Mouse (Mus musculus): Measurements from ENCODE around the gene Kcna1. TPM values are rescaled to one million over a fixed set of nuclear protein-coding genes. Genes with fewer than 3 reads are reported as not detected.

The Kcna1 gene
- total and polyA plus RNA-seq, 2 experiments from 2014 or later = 7.9 to 9.4 TPM

GRCm38 (mm10) chr6:126657646-126658394 is 11.6 kb upstream of the Kcna1 start:
- DNase-seq (ENCODE audit: low spot score) (no peak), ATAC-seq (no peak)
- H3K4me3 ChIP-seq (ENCODE audit: low read length) = no peak overlapping the region
- H3K4me1 ChIP-seq (ENCODE audit: insufficient read depth, low read length) = no peaks in the 10 kb centered on the region
- H3K27ac ChIP-seq = no peak overlapping the region
- H3K36me3 ChIP-seq (ENCODE audit: insufficient read depth, low read length) = no peaks in the 10 kb centered on the region
- H3K4me2 ChIP-seq (ENCODE audit: low read depth, low read length) = no peak overlapping the region
- no peaks in the 10 kb centered on the region for H3K27me3 ChIP-seq (ENCODE audit: insufficient read depth, low read length)
- no peak for TF ChIP-seq CTCF (IDR thresholded peaks at IDR 0.05; ENCODE audit: low read depth)
- H3K9ac ChIP-seq (replicated peaks; ENCODE audit: low read length) = no peak overlapping the region
- WGBS = 79% methylated on average over 2 of the region's 2 CpGs
- no peaks in the 10 kb centered on the region for H3K9me3 ChIP-seq (ENCODE audit: low read length)

GRCm38 (mm10) chr6:126653561-126653960 is 7.4 kb upstream of the Kcna1 start:
- Histone ChIP-seq H3K9me3 (ENCODE audit: low read length) (no peaks in the 10 kb centered on the region), H3K9ac (replicated peaks; ENCODE audit: low read length) (no peak overlapping the region), H3K4me3 (ENCODE audit: low read length) (no peak overlapping the region), H3K4me1 (ENCODE audit: insufficient read depth, low read length) (no peaks in the 10 kb centered on the region), H3K36me3 (ENCODE audit: insufficient read depth, low read length) (no peaks in the 10 kb centered on the region), H3K4me2 (ENCODE audit: low read depth, low read length) (no peak overlapping the region), H3K27me3 (ENCODE audit: insufficient read depth, low read length) (no peaks in the 10 kb centered on the region), H3K27ac (no peak overlapping the region)
- no peak for TF ChIP-seq CTCF (IDR thresholded peaks at IDR 0.05; ENCODE audit: low read depth)
- WGBS = 81% methylated on average over 7 of the region's 7 CpGs
- ATAC-seq = no peak
- no peak for DNase-seq (ENCODE audit: low spot score)

- Histone ChIP-seq H3K9ac (replicated peaks; ENCODE audit: low read length) (peak overlapping the region; percentile 60), H3K36me3 (ENCODE audit: insufficient read depth, low read length) (no peaks in the 10 kb centered on the region), H3K4me1 (ENCODE audit: insufficient read depth, low read length) (peaks cover 11% of the 10 kb centered on the region; the same call in 1 of the 2 replicates), H3K27ac (peak overlapping the region; percentile 78), H3K9me3 (ENCODE audit: low read length) (no peaks in the 10 kb centered on the region), H3K4me2 (ENCODE audit: low read depth, low read length) (peak overlapping the region; percentile 97), H3K4me3 (ENCODE audit: low read length) (peak overlapping the region; percentile 60), H3K27me3 (ENCODE audit: insufficient read depth, low read length) (0 out of 2 replicates have a peak, but pooled peaks cover 4% of the 10 kb centered on the region)
- no peak for TF ChIP-seq CTCF (IDR thresholded peaks at IDR 0.05; ENCODE audit: low read depth)
- DNase-seq (ENCODE audit: low spot score) = peak; percentile 86
- peak; percentile 91 for ATAC-seq
- 1% methylated on average over 27 of the region's 27 CpGs for WGBS
Measured at GRCm38 (mm10) chr6:126645644-126646358, 383 bp downstream of the Kcna1 start.

GRCm38 (mm10) chr6:126645044-126645541 is 1.1 kb downstream of the Kcna1 start:
- ATAC-seq (peak; percentile 46), DNase-seq (ENCODE audit: low spot score) (peak; percentile 54)
- Histone ChIP-seq H3K36me3 (ENCODE audit: insufficient read depth, low read length) (no peaks in the 10 kb centered on the region), H3K4me2 (ENCODE audit: low read depth, low read length) (peak overlapping the region; percentile 97), H3K4me1 (ENCODE audit: insufficient read depth, low read length) (peaks cover 11% of the 10 kb centered on the region; the same call in 1 of the 2 replicates), H3K27ac (peak overlapping the region; percentile 78), H3K9me3 (ENCODE audit: low read length) (no peaks in the 10 kb centered on the region), H3K9ac (replicated peaks; ENCODE audit: low read length) (peak overlapping the region; percentile 60), H3K27me3 (ENCODE audit: insufficient read depth, low read length) (0 out of 2 replicates have a peak, but pooled peaks cover 4% of the 10 kb centered on the region), H3K4me3 (ENCODE audit: low read length) (peak overlapping the region; percentile 60)
- TF ChIP-seq CTCF (IDR thresholded peaks at IDR 0.05; ENCODE audit: low read depth) = no peak
- WGBS = under 1% methylated on average over 24 of the region's 24 CpGs

GRCm38 (mm10) chr6:126644181-126645043 is 1.8 kb downstream of the Kcna1 start:
- peak overlapping the region; percentile 60 for H3K4me3 ChIP-seq (ENCODE audit: low read length)
- ATAC-seq (peak; percentile 42), DNase-seq (ENCODE audit: low spot score) (peak; percentile 60)
- WGBS = under 1% methylated on average over 63 of the region's 66 CpGs
- H3K9ac ChIP-seq (replicated peaks; ENCODE audit: low read length) = peak overlapping the region; percentile 60
- no peaks in the 10 kb centered on the region for H3K36me3 ChIP-seq (ENCODE audit: insufficient read depth, low read length)
- peak overlapping the region; percentile 78 for H3K27ac ChIP-seq
- TF ChIP-seq CTCF (IDR thresholded peaks at IDR 0.05; ENCODE audit: low read depth) = no peak
- H3K27me3 ChIP-seq (ENCODE audit: insufficient read depth, low read length) = 0 out of 2 replicates have a peak, but pooled peaks cover 4% of the 10 kb centered on the region
- no peaks in the 10 kb centered on the region for H3K9me3 ChIP-seq (ENCODE audit: low read length)
- H3K4me1 ChIP-seq (ENCODE audit: insufficient read depth, low read length) = peaks cover 11% of the 10 kb centered on the region; the same call in 1 of the 2 replicates
- H3K4me2 ChIP-seq (ENCODE audit: low read depth, low read length) = peak overlapping the region; percentile 97

Data from hindbrain, postnatal 0 days (tissue).